Mouse (Mus musculus) stomach, postnatal 0 days (tissue): ENCODE measurements at regions not wholly inside any gene's neighbourhood (a gene's known extent, or its start where the extent isn't known, plus 50 kb on each side); places are given as distances from the start of the nearest gene placed in this dataset.

Experiments used
- CTCF ChIP-seq: IDR thresholded peaks from 2 replicates; pipeline ENCODE4 v1.5.1; 2016; ENCODE audit warnings: antibody characterized with exemption, low read depth, mild to moderate bottlenecking, moderate library complexity
- EP300 ChIP-seq: optimal IDR thresholded peaks from 2 replicates; pipeline ENCODE3; 2016; ENCODE audit warnings: antibody characterized with exemption

DNA sequence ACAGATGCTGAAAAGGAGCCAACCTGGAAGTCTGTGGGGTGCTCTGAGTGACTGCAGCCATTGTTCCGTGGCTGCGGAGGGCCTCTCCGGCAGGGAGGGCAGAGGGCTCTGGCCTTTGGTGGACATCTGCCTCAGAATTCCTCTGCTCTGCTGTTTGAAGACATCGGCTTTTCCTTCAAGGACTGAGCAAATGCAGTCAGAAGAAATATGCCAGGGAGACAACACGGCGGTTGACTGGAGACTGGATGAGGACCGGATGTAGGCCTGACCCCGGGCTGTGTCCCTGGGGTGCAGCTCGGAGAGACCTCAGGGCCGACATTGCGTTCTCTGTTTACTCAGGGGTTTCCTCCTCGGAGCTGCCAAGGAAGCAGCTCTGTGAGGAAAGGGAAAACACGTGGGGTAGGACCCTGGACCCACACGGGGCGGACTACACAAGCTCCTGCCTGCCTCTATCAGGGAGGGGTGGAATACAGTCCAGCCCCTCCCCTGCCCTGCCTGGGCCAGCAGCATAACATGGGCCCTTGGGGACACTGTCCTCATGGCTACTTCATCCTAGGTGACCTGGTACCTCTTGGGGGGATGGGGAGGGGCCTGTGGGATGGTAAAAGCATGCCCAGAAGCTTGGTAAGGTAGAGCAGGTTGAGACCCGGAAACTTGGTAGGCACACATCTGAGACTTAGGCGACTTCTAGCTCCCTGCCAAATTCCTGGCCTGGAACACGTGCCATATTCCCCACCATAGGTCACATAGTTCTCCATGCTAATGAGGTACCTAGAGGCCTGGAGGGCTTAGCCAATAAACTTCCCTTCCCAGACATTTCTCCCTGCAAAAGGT lies 72.1 kb upstream of the Itga6 start:
- TF ChIP-seq CTCF: no peak
- no peak for TF ChIP-seq EP300
